Mouse (Mus musculus): ENCODE measurements around the gene Trim66.

The Trim66 gene

DNA sequence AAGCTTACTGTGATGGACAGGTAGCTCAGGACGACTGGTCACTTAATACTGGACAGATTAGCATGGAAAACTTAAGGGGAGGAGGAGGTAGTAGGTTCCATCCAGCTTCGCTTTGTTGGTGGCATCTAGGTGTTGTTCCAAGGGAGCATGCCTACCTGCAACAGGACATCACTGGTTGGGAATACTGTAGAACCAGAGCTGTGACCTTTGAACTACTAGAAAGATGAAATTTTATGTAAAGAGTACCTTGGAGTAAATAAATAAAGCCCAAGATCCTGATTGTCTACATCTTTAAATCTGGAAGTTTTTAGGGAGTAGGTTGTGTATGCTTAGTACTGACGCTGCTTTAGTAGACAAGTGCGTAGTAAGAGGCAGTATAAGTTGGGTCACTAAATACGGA is 14.2 kb upstream of the Trim66 start:
- DNase-seq (ENCODE audit: low spot score): no peak

DNA sequence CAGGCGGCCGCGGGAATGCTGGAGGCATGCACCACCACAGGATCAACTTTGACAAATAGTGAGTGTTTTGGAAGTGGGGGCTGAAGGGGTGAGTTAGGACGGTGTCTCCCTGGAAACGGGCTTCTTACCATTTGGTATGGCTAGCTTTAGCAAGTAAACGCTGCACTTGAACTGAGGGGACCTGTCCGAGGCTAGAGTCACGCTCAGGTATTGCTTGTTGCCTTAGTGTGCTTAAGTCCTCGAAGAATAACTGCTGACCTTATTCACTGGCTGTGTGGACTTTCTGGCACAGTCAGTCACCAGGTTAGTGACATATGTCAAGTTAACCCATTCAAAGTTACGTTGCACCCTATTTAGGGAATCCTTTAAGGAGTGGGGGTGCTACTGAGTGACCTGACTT is 12.0 kb upstream of the Trim66 start:
- DNase-seq (ENCODE audit: low spot score): no peak

GRCm38 (mm10) chr7:109518838-109519696 is 11.1 kb upstream of the Trim66 start, which contains the start of gene Rpl27a:
Gene Rpl27a (plus strand): TSS chr7:109519147.
- peak; percentile 99 for DNase-seq (ENCODE audit: low spot score)

DNA sequence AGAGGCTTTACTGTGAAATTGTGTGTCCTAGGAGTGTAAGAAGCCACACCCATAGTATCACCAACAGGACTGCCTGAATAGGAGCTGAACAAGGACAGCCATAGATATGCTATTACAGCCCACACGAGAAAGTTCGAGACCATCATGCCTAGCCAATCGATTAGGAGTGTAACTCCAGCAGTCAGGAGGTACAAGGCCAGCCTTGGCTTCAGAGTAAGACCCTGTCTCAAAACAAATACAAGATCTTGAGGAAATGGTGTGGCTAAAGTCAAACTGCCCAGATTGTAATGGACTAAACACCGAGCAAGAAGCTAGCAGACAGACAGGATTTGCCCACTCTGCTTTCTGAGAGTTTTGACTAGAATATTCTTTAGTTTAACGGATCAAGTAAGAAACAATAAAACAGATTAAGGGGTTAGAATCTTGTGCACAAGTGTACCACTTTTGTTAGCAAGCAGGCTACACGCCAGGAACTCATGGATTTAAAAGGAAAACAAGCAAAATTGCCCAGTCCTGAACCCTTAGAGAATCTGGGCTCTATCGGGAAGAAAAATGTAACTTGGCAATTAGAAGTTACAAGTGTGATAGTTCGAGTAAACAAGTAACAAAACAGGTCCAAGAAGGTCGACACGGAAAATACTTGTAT is 10.2 kb upstream of the Trim66 start:
- DNase-seq (ENCODE audit: low spot score): no peak

DNA sequence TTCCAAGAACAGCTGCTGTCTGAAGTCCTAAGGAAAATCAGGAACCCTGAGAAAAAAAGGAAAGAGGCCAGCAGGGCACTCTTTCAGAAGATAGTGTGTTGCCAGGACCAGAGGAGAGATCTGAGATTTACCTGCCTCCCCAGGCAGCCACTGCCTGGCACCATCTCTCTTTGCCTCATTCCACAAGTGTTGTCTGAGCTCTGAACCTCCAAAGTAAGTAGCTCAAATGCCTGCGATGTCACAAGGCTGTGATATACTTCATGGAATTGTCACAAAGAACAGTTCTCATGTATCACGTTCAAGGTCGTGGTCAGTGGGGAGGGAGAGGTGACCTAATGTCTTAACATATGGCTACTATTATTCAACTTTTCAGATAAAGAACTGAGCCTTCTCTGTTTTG is 8.6 kb upstream of the Trim66 start:
- DNase-seq (ENCODE audit: low spot score): no peak

- DNase-seq (ENCODE audit: low spot score): no peak
Measured at GRCm38 (mm10) chr7:109511838-109512237, 3.9 kb upstream of the Trim66 start.

DNA sequence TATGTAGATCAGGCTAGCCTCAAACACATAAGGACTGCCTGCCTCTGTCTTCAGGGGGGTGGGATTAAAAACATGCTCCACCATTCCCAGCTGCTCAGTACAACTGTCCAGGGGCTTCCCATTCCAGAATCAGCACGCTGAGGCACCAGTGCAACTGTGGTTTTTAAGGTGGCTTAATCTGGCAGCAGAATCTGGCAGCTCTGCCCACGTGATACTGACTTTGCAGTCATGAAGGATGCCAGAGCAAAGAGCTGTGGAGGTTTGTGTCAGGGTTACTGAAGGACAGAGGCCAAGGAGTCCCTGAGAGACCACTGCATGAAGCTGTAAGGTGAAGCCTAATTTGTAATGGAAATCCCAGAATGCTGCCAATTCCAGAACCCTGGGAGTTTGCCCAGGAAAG is 2.9 kb upstream of the Trim66 start:
- no peak for DNase-seq (ENCODE audit: low spot score)

DNA sequence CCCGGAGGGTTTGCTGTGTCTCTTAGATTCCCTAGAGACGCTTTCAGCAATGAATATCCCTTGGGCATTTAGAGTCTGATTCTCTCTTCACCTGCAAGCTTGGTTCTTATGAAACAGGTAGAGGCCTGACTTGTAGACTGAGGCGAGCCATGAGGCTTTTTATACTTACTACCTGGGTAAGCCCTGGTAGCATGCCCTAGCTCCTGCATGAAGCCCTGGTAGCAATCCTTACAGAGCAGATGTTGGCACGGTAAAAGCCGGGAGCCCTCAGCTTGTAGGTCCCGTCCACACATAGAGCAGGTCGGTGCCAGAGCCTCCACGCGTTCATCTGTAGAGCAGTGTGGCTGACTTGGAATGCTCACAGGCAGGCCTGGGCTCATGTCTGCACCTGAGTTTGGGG is 362 bp downstream of the Trim66 start:
- DNase-seq (ENCODE audit: low spot score): no peak

DNA sequence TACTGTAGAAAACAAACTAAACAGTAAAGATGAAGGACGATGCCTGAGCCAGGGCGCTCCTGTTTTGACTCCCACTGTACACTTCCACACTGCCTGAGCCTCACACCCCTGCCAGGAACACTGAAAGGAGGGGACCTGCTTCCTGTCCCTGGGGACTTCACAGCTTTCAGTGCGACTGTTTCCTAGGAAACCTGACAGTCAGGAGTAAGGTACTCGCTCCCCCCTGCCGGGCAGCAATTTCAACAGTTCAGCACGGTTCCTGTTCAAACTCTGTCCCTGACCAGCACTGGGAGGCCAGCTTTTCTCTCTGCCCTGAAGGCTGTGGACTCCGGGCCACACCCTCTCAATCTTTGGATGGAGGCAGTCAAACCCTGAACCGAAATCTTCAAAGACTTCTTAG is 815 bp downstream of the Trim66 start:
- DNase-seq (ENCODE audit: low spot score): no peak

DNA sequence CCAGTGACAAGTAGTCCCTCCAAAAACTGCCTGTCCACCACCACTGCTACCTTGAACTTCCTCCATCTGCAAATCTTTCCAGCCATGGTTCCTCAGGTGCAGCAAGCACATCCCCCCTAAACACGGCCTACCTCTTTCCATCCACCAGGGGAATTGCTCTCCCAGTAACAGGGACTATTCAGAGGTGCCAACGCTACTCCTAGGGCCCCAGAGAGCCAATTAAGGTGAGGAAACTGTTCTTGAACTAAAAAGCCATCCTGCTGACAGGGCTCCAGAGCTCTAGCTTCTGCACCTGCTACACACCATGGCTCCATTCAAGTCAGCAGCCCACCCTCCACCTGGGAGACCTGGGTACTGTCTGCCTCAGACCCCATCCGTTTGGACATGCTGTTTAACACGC is 10.4 kb downstream of the Trim66 start:
- no peak for DNase-seq (ENCODE audit: low spot score)

- no peak for DNase-seq (ENCODE audit: low spot score)
Measured at GRCm38 (mm10) chr7:109493319-109494316, 14.3 kb downstream of the Trim66 start.

DNA sequence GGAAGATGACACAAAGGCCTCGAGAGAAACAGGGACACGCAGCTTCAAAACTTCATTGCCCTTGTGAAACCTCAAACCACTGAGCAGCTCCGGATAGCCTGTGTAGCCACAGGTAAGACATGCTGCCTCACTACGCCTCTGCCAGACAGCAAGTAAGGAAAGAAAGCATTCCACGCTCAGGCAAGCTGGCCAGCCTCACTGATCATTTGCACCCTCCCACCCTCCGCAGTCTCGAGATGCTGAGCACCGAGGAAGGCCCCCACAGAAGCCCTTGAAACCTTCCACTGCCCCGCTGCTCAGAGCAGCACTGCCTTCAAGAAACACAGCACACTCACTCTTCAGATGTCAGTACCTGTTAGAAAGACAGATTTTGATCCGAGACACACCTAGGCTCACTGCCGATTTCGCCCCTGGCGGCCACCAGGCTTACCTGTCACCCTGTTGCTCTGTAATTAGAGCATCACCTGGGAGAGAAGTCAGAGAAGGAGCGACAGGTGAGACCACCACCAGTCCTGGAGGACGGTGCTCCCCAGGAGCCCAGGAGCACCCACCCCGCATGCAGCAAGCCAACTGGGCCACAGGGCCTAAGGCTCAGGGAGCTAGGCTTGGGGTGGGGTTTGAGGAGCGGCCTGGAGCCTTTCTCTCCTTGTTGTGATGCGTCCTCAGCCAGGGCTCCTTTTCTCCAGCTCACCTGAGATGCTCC is 15.2 kb downstream of the Trim66 start:
- DNase-seq (ENCODE audit: low spot score): no peak

- no peak for DNase-seq (ENCODE audit: low spot score)
Measured at GRCm38 (mm10) chr7:109484221-109484620, 23.7 kb downstream of the Trim66 start.

- DNase-seq (ENCODE audit: low spot score): no peak
Measured at GRCm38 (mm10) chr7:109480765-109481197, 27.2 kb downstream of the Trim66 start.

DNA sequence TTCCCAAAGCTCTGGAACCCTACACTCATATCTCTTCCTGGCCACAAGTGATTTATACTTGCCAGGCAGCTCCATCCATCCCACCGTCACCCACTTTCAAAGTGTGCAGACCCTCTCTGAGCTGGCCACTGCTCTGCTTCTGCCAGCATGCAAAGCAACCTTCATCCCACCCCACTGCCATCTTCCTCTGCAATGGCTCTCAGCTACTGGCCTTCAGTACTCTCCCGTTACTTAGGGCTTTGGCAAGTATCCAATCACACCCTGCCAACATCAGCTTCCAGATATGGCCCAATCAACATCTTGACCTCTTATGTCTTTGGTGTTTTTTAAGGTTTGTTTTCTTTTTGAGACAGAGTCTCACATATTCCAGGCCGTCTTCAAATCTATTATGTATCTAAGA is 30.0 kb downstream of the Trim66 start:
- no peak for DNase-seq (ENCODE audit: low spot score)

GRCm38 (mm10) chr7:109470700-109471099 is 37.2 kb downstream of the Trim66 start:
- DNase-seq (ENCODE audit: low spot score): no peak

DNA sequence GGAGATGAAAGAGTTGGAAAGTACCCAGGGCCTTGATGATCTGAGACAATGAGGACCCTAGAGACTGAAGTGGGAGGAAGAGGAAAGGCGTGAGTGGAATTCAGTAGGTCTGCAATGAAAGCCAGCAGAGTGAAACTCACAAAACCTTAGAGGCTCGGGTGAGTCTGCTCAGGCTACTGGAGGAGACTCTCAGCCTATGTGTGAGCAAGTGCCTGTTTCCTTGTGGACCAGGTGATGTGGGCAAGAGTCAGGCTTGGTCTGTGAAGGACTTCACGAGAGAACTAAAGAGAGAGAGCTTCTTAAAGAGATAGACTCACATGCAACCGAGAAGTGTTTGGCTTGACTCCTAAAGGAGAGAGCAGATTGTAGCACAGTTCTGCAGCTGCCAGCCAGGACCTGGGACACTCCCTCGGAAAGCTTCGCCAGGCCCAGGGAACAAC is 39.7 kb downstream of the Trim66 start:
- DNase-seq (ENCODE audit: low spot score): no peak

DNA sequence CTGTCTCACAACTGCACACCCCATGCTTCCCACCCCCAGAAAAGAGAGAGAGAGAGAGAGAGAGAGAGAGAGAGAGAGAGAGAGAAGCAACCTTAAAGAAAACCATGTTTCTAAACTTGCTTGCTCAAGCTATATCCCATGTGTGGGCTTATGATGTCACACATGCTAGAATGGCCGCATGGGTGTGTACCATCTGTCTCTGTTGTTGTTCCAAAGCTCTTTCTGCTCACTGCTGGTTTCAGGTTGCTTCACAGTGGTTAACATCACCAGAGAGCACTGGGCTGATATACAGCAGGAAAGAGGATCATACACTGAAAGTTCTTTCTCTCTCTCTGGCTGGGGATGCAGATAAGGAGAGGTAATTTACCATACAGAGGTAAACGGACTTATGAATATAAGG is 40.3 kb downstream of the Trim66 start:
- no peak for DNase-seq (ENCODE audit: low spot score)

- no peak for DNase-seq (ENCODE audit: low spot score)
Measured at GRCm38 (mm10) chr7:109460698-109461097, 47.2 kb downstream of the Trim66 start.

- no peak for DNase-seq (ENCODE audit: low spot score)
Measured at GRCm38 (mm10) chr7:109456563-109456962, 51.4 kb downstream of the Trim66 start.

DNA sequence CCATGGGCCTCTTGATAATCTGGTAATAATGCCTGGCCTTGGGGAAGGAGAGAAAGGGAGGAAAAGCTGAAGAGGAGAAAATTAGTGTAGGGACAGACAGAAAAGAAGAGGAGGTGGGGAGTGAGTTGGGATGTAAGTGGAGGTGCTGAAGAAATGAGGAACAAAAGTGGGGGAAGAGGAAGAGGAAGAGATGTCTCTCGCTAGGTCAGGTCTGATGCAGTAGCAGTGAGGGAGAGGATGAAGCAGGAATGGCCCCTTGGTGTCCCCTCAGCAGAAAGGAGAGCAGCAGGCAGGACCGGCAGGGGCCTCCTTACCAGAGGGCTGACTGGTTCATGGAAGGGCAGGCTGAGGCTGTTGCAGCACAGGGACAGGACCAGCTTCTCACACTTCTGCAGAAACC is 52.2 kb downstream of the Trim66 start:
- no peak for DNase-seq (ENCODE audit: low spot score)

GRCm38 (mm10) chr7:109454856-109455255 is 53.1 kb downstream of the Trim66 start:
- DNase-seq (ENCODE audit: low spot score): no peak
